9 mouse cellular contexts compared by ENCODE assay signal in the genomic region with DNA sequence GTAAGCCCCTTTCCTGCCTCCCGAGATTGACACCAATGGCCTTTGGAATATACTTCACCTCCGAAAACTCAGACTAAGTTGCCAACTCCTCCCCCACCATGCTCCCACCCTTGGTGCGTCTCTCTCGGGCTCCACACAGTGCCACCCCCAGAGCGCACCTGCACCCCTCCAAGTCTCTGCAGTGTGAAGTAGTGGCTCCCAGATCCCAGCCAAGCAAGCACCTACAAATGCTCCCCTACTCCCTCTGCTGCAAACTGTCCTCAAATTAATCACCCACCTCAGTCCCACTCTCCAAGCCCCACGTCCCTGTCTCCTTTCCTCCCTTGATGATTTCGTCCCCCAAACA. TPM values are rescaled to one million over a fixed set of nuclear protein-coding genes. Genes with fewer than 3 reads are reported as not detected.
A peak's percentile ranks its signal among the peaks of the same experiment; 100 is the strongest.
DNase-seq lines count a peak whose midpoint lies in the region; ATAC-seq and TF ChIP-seq lines count a peak whose summit lies in the region.
"Had no signal": no experiment of that assay in that cellular context is flagged by ENCODE, and none has a peak within 500 bp of the region (broad histone marks: within the 10 kb centered on the region; RNA-seq: fewer than 3 reads in every experiment).

No protein-coding gene starts in this region.

- no peak overlapping the region for H3K9ac ChIP-seq in liver, embryonic 16.5 days (ENCODE audit: low read depth, low read length)

- H3K27ac ChIP-seq in heart, embryonic 10.5 days = 0 out of 2 replicates have a peak overlapping the region, but pooled peaks have one; percentile 49
- no peak overlapping the region for H3K27ac ChIP-seq in spleen, adult 2 months (ENCODE audit: insufficient read depth, low read length)
- no peak overlapping the region for H3K27ac ChIP-seq in liver, embryonic 16.5 days (ENCODE audit: low read length)
- no peak overlapping the region for H3K27ac ChIP-seq in thymus, adult 2 months (ENCODE audit: control insufficient read depth, insufficient read depth, low read length)

- H3K9me3 ChIP-seq in heart, embryonic 10.5 days = no peaks in the 10 kb centered on the region
- H3K9me3 ChIP-seq in liver, embryonic 16.5 days (replicated peaks; ENCODE audit: control insufficient read depth, low read length) = no peaks in the 10 kb centered on the region

- H3K4me3 ChIP-seq in heart, embryonic 10.5 days = peak overlapping the region; percentile 70
- H3K4me3 ChIP-seq in spleen, adult 2 months (ENCODE audit: extremely low read depth, insufficient read depth, insufficient read length) = peak overlapping the region; percentile 32; the same call in 1 of the 2 replicates
- H3K4me3 ChIP-seq in liver, embryonic 16.5 days (ENCODE audit: low read depth, low read length) = peak overlapping the region; percentile 56
- peak overlapping the region; percentile 41 for H3K4me3 ChIP-seq in thymus, adult 2 months (ENCODE audit: control insufficient read depth, insufficient read depth, low read length)

- TF ChIP-seq CTCF in spleen, adult 2 months (IDR thresholded peaks at IDR 0.05; ENCODE audit: extremely low read depth, insufficient read depth, insufficient read length, insufficient replicate concordance) = no peak
- TF ChIP-seq CTCF in thymus, adult 2 months (IDR thresholded peaks at IDR 0.05; ENCODE audit: borderline replicate concordance, control insufficient read depth, extremely low read depth, insufficient read depth, low read length, poor library complexity) = no peak

- no peak for DNase-seq in heart, embryonic 10.5 days (ENCODE audit: low spot score)
- no peak for DNase-seq in heart, adult 9 months (ENCODE audit: low spot score in 2 of 2)
- DNase-seq in spleen, adult 2 months (ENCODE audit: low read depth in 1 of 2, low spot score in 2 of 2) = no peak
- DNase-seq in spleen, adult 18-20 months = no peak
- DNase-seq in thymus, adult 2 months = peak; percentile 7
- DNase-seq in urinary bladder, postnatal 25 days (ENCODE audit: low spot score) = no peak

- WGBS in heart, embryonic 10.5 days = 0% methylated on average over 7 of the region's 7 CpGs
- 1% methylated on average over 7 of the region's 7 CpGs for WGBS in spleen, adult 2 months
- WGBS in liver, embryonic 16.5 days (ENCODE audit: insufficient replicate concordance) = under 1% methylated on average over 7 of the region's 7 CpGs
- WGBS in thymus, adult 2 months = 2% methylated on average over 7 of the region's 7 CpGs

- no peak for TF ChIP-seq POLR2A in spleen, adult 2 months (IDR thresholded peaks at IDR 0.05; ENCODE audit: low read depth, low read length)
- TF ChIP-seq POLR2A in thymus, adult 2 months (IDR thresholded peaks at IDR 0.05; ENCODE audit: control insufficient read depth, extremely low read depth, insufficient read depth, low read length, poor library complexity) = no peak

- peak; percentile 29 to 30; a peak in 3 of 4 replicates for ATAC-seq in hematopoietic stem cell, adult 5-6 weeks (replicated peaks in 1 of 2; ENCODE audit: insufficient read depth in 1 of 2, low FRiP score in 2 of 2, low TSS enrichment in 1 of 2, low read depth in 1 of 2, poor library complexity in 2 of 2, severe bottlenecking in 2 of 2)
- ATAC-seq in liver, embryonic 16.5 days (ENCODE audit: low read depth) = no peak

- H3K4me1 ChIP-seq in heart, embryonic 10.5 days = peaks cover 12% of the 10 kb centered on the region
- peaks cover 7% of the 10 kb centered on the region for H3K4me1 ChIP-seq in spleen, adult 2 months (ENCODE audit: control insufficient read depth, insufficient read depth, insufficient read length)
- H3K4me1 ChIP-seq in liver, embryonic 16.5 days (ENCODE audit: control insufficient read depth, low read depth, low read length) = no peaks in the 10 kb centered on the region; the same call in 1 of the 2 replicates
- H3K4me1 ChIP-seq in thymus, adult 2 months (replicated peaks; ENCODE audit: control insufficient read depth, insufficient read depth, low read length) = peaks cover 13% of the 10 kb centered on the region

- no peaks in the 10 kb centered on the region for H3K36me3 ChIP-seq in heart, embryonic 10.5 days
- H3K36me3 ChIP-seq in spleen, adult 2 months (ENCODE audit: control insufficient read depth, insufficient read depth, low read length) = no peaks in the 10 kb centered on the region
- H3K36me3 ChIP-seq in liver, embryonic 16.5 days (ENCODE audit: control insufficient read depth, insufficient read depth) = no peaks in the 10 kb centered on the region
- no peaks in the 10 kb centered on the region for H3K36me3 ChIP-seq in thymus, adult 2 months (ENCODE audit: control insufficient read depth, insufficient read depth, low read length)

- peak overlapping the region; percentile 75 for H3K4me2 ChIP-seq in liver, embryonic 16.5 days (ENCODE audit: low read depth, low read length)

- peaks cover 26% of the 10 kb centered on the region for H3K27me3 ChIP-seq in heart, embryonic 10.5 days (ENCODE audit: insufficient read depth, poor library complexity, severe bottlenecking)
- peaks cover 6% of the 10 kb centered on the region for H3K27me3 ChIP-seq in spleen, adult 2 months (ENCODE audit: control insufficient read depth, insufficient read depth, low read length)
- H3K27me3 ChIP-seq in liver, embryonic 16.5 days (ENCODE audit: control insufficient read depth, insufficient read depth, low read depth, low read length) = peaks cover 11% of the 10 kb centered on the region
- H3K27me3 ChIP-seq in thymus, adult 2 months (ENCODE audit: control insufficient read depth, insufficient read depth, low read length) = no peaks in the 10 kb centered on the region

RNA-seq across cellular contexts. Expression of a gene that starts 0.7 kb away (rescaled TPM):
- 0.75 and 1.1 TPM in 2 replicates for polyA plus RNA-seq in heart, embryonic 10.5 days (2016; fragmentation: Nextera tagmentation; extraction: Ambion mirVana)
- 0.06 and 0.14 TPM in 2 replicates for polyA plus RNA-seq in spleen, adult 2 months (2012; rRNA removed)
- total RNA-seq in hematopoietic stem cell, adult 5-6 weeks (2017) = not detected in 2 replicates
- 0.02 and 0.06 TPM in 2 replicates for polyA plus RNA-seq in liver, embryonic 16.5 days (2015; fragmentation: Nextera tagmentation; extraction: Ambion mirVana)
- polyA plus RNA-seq in thymus, adult 2 months (2012; rRNA removed) = 0.42 and 0.63 TPM in 2 replicates
- total RNA-seq: MEL had no signal
